Mouse (Mus musculus): Measurements from ENCODE around the gene Gm28043.
"Not testable (repeated sequence)": the region's sequence is repeated elsewhere in the genome, so short reads cannot be mapped to it uniquely, and the experiment has no call there.

Gene Gm28043

GRCm38 (mm10) chr17:29614115-29615023, at the start of gene Gm28043, which contains the start of gene Rnf8:
Gm28043 (plus strand) TSS chr17:29614876.
Rnf8 (plus strand) TSS chr17:29614790.
- DNase-seq, result peak; percentile 98

- DNase-seq, result peak; percentile 40
Measured at GRCm38 (mm10) chr17:29565521-29565920, 49.2 kb upstream of the Gm28043 start.

- DNase-seq, result no peak
Measured at GRCm38 (mm10) chr17:29568435-29568834, 46.2 kb upstream of the Gm28043 start.

- DNase-seq, result no peak
Measured at GRCm38 (mm10) chr17:29569831-29570230, 44.8 kb upstream of the Gm28043 start.

- DNase-seq, result no peak
Measured at GRCm38 (mm10) chr17:29579579-29580126, 35.0 kb upstream of the Gm28043 start.

DNA sequence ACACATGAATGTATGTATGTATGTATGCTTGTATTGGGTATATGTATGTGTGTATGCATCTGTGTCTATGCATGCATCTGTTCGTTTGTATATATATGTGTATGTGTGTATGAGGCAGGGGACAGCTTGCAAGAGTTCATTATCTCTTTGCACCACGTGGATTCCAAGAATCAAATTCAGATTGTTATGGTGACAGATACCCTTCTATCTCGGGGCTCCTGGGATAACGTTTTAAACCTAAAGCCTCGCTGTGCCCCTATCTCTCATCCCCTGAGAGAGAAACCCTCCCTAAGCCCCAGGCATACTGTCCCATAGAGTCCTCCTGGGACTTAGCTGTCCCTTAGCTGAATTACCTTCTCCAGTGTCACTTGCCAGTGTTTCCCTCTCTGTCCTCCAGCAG, 31.1 kb upstream of the Gm28043 start:
- no peak for DNase-seq

- peak; percentile 55 for DNase-seq
Measured at GRCm38 (mm10) chr17:29584306-29584705, 30.4 kb upstream of the Gm28043 start.

- no peak for DNase-seq
Measured at GRCm38 (mm10) chr17:29584737-29585136, 29.9 kb upstream of the Gm28043 start.

GRCm38 (mm10) chr17:29585446-29585845, 29.2 kb upstream of the Gm28043 start:
- peak; percentile 62 for DNase-seq

DNA sequence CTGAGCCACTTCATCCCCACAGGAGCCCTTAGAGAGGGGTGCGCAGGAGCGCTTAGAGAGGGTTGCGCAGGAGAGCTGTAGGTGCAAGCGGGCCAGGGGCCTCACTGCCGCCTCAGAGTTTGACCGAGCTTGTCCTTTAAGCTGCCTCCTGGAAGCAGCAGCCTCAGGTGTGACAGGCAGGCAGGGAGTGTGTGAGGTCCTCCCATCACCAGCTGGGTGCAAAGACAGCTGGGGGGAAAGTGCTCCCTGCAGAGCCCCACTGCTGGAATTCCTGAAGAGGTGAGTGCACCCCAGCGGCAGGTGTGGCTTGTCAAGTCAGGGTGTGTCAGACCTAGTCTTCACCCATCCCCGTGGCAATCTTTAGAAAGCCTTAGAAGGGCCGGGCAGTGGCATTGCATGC, 27.8 kb upstream of the Gm28043 start:
- DNase-seq, result no peak

DNA sequence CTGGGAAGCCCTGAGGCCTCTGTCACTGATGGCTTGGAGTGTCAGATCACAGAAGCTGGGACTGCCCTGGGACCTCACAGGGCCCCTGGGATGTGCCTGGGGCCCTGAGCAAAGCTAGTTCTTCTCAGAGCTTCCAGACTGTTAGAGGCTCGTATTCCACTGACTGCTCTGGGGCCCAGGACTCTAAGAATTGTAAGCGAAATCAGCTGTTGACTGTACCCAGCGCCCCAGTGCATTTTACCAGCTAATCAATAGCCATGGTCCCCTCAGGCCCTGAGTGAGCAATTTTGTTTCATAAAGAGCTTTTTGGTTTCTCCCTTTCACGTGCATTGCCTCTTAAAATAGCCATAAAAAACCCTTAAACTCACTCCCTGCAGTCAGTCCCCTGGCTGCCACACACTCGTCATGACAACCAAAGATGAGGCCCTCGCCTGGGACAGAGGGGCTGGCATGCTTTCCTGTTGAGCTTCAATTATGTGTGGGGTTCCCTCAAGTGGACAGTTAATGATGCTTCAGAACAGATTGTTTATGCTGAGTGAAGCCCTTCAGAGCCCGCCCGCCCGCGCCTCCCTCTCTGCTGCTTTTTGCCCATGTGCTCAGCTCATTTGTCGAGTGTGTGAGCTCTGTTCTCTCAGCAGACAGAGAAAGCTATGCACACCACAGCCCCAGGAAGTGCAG, 25.3 kb upstream of the Gm28043 start:
- DNase-seq, result no peak

DNA sequence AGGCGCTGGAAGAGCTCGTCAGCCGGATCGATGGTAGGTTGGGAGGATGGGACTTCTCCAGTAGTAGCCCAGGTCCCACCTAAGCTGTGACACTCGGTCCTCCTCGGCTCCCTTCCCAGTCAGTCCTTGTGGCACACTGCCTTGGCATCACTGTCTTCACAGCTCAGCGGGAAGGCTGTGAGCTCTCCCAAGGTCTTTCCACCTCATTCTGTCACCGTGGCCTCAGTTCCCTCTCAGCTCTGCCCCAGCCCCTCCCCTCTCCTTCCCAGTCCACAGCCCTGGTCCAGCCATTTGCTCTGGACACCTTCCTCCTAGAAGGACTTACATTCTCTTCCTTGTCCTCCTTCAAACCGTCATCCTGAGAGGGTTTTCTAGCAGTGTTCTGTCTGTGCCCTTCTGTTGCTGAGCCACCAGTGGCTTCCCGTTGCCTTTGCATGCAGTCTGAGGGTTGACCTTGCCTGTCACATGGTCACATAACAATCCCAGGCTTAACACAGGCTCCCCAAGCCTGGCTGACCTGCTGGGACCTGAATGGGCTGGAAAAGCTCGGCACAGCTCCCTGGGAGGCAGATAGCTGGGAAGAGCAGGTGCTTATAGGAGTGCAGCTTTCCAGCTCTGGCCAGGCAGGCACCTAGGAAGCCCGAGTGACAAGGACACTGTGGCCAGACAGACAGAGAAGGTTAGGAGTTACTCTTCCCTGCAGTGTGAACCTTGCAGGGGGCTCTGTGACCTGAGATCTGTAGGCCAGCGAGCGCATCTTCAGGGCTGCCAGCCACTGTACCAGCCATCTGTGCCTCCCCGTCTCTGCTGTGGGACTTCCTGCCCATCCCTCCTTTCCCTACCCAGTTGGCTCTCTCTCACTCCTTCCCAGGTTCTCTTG, 18.5 kb upstream of the Gm28043 start:
- DNase-seq, result no peak

DNA sequence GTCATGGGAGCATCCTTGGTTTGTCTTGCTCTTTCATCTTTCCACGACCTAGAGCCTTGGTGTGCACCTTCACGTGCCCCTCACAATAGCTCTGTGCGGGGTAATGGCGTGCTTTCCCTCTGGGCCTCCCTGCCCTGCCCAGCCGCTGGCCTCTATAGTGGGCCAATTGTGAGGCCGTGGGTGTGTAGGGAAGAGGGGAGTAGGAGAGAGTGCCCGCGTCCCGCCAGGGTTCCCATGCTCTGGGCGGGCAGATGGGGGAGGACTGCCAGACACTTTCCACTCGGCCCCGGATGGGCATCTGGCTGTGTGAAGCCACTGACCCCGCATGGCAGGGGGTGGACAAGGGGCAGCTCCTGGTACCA, 17.9 kb upstream of the Gm28043 start:
- DNase-seq, result no peak

DNA sequence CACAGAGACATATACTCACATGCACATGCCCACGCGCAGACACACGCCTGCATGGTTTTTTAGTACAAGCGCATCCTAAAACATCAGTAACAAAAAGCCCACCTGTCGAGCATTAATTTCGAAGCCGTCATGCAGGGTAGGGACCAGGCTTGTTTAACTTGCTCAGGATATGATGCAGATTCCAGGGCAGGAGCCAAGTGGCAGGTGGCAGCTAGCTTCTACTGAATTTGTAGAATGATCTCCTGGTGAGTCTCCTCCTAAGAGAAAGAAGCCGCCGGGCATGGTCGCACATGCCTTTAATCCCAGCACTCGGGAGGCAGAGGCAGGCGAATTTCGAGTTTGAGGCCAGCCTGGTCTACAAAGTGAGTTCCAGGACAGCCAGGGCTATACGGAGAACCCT, 15.6 kb upstream of the Gm28043 start:
- no peak for DNase-seq

- no peak for DNase-seq
Measured at GRCm38 (mm10) chr17:29599537-29599936, 15.1 kb upstream of the Gm28043 start.

DNA sequence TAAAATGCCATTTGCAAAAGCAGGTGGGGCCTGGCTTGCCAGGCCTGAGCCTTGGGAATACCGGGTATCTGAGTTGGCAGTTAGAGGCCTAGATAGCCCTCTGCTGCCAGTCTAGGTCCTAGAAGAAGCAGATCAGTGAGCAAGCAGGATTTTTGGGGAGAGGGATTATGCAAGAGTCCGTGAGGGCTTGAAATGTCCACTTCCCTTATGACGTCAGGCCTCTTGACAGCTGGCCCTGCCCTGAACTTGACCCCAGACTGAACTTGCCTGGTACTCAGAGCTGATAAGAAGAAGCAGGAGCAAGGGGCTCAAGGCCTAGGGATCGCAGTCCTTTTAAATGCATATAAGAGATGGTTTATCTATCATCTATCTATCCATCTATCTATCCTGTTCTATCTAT, 13.3 kb upstream of the Gm28043 start:
- no peak for DNase-seq

GRCm38 (mm10) chr17:29603283-29603682, 11.4 kb upstream of the Gm28043 start:
- DNase-seq, result peak; percentile 82

GRCm38 (mm10) chr17:29613453-29613852, 1.2 kb upstream of the Gm28043 start:
- not testable (repeated sequence) for DNase-seq

- no peak for DNase-seq
Measured at GRCm38 (mm10) chr17:29615024-29615551, 412 bp downstream of the Gm28043 start.

DNA sequence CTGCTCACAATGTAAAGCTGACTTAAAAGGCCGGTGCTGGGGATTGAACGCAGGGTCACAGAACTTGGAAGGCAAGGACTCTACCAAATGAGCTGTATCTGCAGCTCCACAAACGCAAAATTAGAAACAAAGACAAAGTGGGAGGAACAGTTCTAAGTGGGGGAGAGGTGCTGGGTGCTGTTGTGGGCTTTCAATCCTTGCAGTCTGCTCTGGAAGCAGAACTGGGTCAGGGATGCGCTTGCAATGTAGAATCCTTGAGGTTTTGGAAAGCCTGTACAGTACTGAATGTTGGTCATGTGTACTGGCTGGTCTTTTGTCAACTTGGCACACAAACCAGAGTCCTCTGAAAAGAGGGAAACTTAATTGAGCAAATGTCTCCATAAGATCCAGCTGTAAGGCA, 940 bp downstream of the Gm28043 start:
- DNase-seq, result no peak

DNA sequence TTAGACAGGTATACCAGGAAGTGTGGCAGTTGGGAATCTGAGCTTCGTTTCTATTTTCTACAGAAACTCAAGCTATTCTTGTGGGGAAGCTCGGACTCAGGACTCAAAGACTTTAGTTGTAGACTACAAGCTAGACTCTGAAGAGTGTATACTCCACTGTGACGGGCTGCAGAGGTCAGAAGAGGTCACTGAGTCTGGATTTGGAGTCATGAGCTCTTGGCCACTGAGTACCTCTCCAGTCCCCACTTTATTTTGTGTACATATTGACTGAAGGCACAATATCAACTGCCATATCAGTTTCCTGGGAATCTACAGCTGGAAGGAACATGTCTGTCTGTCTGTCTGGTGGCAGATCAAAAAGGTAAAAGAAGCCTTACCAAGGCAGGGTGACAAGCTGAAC, 4.6 kb downstream of the Gm28043 start:
- no peak for DNase-seq

DNA sequence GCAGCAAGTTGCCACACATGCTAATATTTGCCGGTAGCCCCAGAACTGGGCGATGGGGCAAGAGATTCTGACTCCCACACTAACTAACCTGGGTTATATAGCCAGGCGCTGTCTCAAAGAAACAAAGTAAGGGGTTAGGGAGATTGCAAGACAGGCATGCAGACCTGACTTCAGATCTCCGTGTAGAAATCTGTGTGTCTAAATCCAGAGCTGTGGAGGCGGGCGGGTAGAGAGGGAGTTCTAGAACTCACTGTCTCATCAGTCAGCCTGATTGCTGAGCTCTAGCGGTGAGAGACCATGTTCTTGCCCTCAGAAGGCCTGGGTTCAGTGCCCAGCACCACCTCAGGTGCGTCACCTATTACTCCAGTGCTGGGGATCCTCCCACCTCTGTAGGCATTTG, 8.8 kb downstream of the Gm28043 start:
- no peak for DNase-seq

- no peak for DNase-seq
Measured at GRCm38 (mm10) chr17:29627285-29627684, 12.6 kb downstream of the Gm28043 start.
